Mouse (Mus musculus) stomach, embryonic 15.5 days (tissue): ENCODE measurements around the gene Htt. TPM values are rescaled to one million over a fixed set of nuclear protein-coding genes. Genes with fewer than 3 reads are reported as not detected.

Experiments used
- microRNA counts: library from miRNA; unstranded; fragments of <30 nt; microRNA quantifications from one replicate; lab custom pipeline; 2016
- microRNA-seq: library from miRNA; unstranded; fragments of <30 nt; microRNA quantifications from one replicate; pipeline ENCODE4, GENCODE M21; 2016
- polyA plus RNA-seq: library from polyadenylated mRNA; unstranded; fragments of >200 nt; fragmentation: Nextera tagmentation; extraction: Ambion mirVana; gene quantifications from 2 replicates; pipeline ENCODE4 v1.2.1, GENCODE M21; 2015

Gene Htt
- polyA plus RNA-seq, 1 experiment from 2014 or later, result 11.9 TPM

MicroRNAs within 50 kb of the gene (microRNA counts, 519-probe panel; counts per million panel counts)
- microRNA mmu-miR-467g (lab: Ali Mortazavi, UCI), result 2,138 counts per million, percentile 30 among the panel's probes with 10 or more counts

Small RNAs within 50 kb of the gene (microRNA-seq; reads per million reads assigned to microRNA genes)
- gene Mir467g, result not detected

Other genes with a start within 250 kb of the Htt start
- 22.9 and 23.2 TPM in 2 replicates for gene Tnip2, start 247.7 kb upstream of the Htt start, polyA plus RNA-seq
- 5.9 and 10.9 TPM in 2 replicates for gene Sh3bp2, start 235.9 kb upstream of the Htt start, polyA plus RNA-seq
- 162 and 168 TPM in 2 replicates for gene Add1, start 188.1 kb upstream of the Htt start, polyA plus RNA-seq
- 119 and 147 TPM in 2 replicates for gene Mfsd10, start 124.5 kb upstream of the Htt start, polyA plus RNA-seq
- gene Nop14, start 101.6 kb upstream of the Htt start, polyA plus RNA-seq, result 22.8 and 25.9 TPM in 2 replicates
- 1.8 and 2.4 TPM in 2 replicates for gene Grk4, start 101.4 kb upstream of the Htt start, polyA plus RNA-seq
- 0.54 and 0.57 TPM in 2 replicates for gene Msantd1, start 146.3 kb downstream of the Htt start, polyA plus RNA-seq
- gene Rgs12, start 187.7 kb downstream of the Htt start, polyA plus RNA-seq, result 26.8 and 28.1 TPM in 2 replicates